Comparison of ENCODE assay signal across 8 mouse cellular contexts in the genomic region with DNA sequence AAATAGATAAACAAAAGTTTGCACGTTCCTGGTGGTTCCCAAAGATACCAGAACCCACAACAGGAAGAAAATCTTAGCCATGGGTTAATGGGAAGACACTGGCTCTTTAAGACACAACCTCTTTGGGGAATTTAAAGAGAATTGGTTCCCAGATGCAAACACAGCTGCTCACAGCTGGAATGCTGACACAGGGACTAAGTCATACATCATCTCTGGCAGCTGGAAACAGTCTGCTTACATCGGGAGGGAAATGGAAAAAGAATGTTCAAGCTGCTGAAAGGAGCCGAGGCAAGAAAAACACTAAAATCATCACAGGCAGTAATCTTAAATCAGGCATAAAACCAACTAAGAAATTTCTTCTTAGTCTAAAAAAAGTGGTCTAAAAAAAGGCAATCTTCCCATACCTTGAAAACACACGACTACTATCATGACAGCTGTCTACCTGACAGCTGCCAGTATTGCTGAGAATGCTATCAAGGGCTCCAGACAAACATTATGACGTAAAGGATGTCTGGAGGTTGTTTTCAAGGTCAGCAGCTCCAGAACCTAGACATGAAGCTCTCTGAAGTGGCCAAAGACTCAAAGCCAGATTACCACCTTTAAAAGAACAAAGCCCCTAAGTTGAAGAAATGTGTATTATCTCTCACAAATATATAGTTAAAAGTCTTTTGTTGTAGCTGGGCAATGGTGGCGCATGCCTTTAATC. TPM values are rescaled to one million over a fixed set of nuclear protein-coding genes. Genes with fewer than 3 reads are reported as not detected.
DNase-seq lines count a peak whose midpoint lies in the region; ATAC-seq and TF ChIP-seq lines count a peak whose summit lies in the region.

No protein-coding gene starts in this region.

- H3K27ac ChIP-seq in midbrain, postnatal 0 days (ENCODE audit: low read depth, low read length), result 0 out of 2 replicates have a peak overlapping the region, but pooled peaks have one; percentile 3
- H3K27ac ChIP-seq in midbrain, embryonic 16.5 days (ENCODE audit: low read length), result no peak overlapping the region
- peak overlapping the region; percentile 76 for H3K27ac ChIP-seq in stomach, embryonic 15.5 days
- no peak overlapping the region for H3K27ac ChIP-seq in liver, embryonic 12.5 days

- H3K27me3 ChIP-seq in midbrain, postnatal 0 days (ENCODE audit: insufficient read depth, low read length), result no peaks in the 10 kb centered on the region
- H3K27me3 ChIP-seq in midbrain, embryonic 16.5 days (ENCODE audit: control insufficient read depth, insufficient read depth, low read depth, low read length), result no peaks in the 10 kb centered on the region
- no peaks in the 10 kb centered on the region for H3K27me3 ChIP-seq in stomach, embryonic 15.5 days (replicated peaks)
- H3K27me3 ChIP-seq in liver, embryonic 12.5 days (replicated peaks), result no peaks in the 10 kb centered on the region

- intact Hi-C loops in heart, postnatal 14 days (cut with DNase I), result no loop called here

- no peaks in the 10 kb centered on the region for H3K4me1 ChIP-seq in midbrain, postnatal 0 days (ENCODE audit: insufficient read depth, low read length)
- H3K4me1 ChIP-seq in midbrain, embryonic 16.5 days (ENCODE audit: control insufficient read depth, insufficient read depth, low read length), result no peaks in the 10 kb centered on the region
- H3K4me1 ChIP-seq in stomach, embryonic 15.5 days, result no peaks in the 10 kb centered on the region
- H3K4me1 ChIP-seq in liver, embryonic 12.5 days, result no peaks in the 10 kb centered on the region

- H3K9me3 ChIP-seq in midbrain, postnatal 0 days (ENCODE audit: low read length), result no peaks in the 10 kb centered on the region
- H3K9me3 ChIP-seq in midbrain, embryonic 16.5 days (replicated peaks; ENCODE audit: control insufficient read depth, low read length, poor library complexity, severe bottlenecking), result no peaks in the 10 kb centered on the region
- no peaks in the 10 kb centered on the region for H3K9me3 ChIP-seq in stomach, embryonic 15.5 days
- no peaks in the 10 kb centered on the region for H3K9me3 ChIP-seq in liver, embryonic 12.5 days (replicated peaks)

- TF ChIP-seq CTCF in midbrain, postnatal 0 days (IDR thresholded peaks at IDR 0.05), result no peak

- H3K9ac ChIP-seq in midbrain, postnatal 0 days (replicated peaks; ENCODE audit: low read length, poor library complexity, severe bottlenecking), result no peak overlapping the region
- no peak overlapping the region for H3K9ac ChIP-seq in midbrain, embryonic 16.5 days (ENCODE audit: low read depth, low read length)
- no peak overlapping the region for H3K9ac ChIP-seq in stomach, embryonic 15.5 days
- no peak overlapping the region for H3K9ac ChIP-seq in liver, embryonic 12.5 days

- ATAC-seq in midbrain, postnatal 0 days (ENCODE audit: low FRiP score), result no peak
- no peak for ATAC-seq in midbrain, embryonic 16.5 days
- peak; percentile 39; the same call in 1 of the 2 replicates for ATAC-seq in stomach, embryonic 15.5 days (ENCODE audit: insufficient read depth, low FRiP score, low read depth)
- no peak for ATAC-seq in liver, embryonic 12.5 days

- 72% methylated on average over 6 of the region's 6 CpGs for WGBS in midbrain, postnatal 0 days
- WGBS in midbrain, embryonic 16.5 days, result 72% methylated on average over 6 of the region's 6 CpGs
- WGBS in stomach, embryonic 15.5 days, result 31% methylated on average over 6 of the region's 6 CpGs
- 66% methylated on average over 6 of the region's 6 CpGs for WGBS in liver, embryonic 12.5 days (ENCODE audit: insufficient replicate concordance)

- peak; percentile 54 for DNase-seq in midbrain, postnatal 0 days (ENCODE audit: low spot score)
- DNase-seq in heart, postnatal 14 days, result peak; percentile 67 to 80
- peak; percentile 84 for DNase-seq in kidney, postnatal 14 days
- no peak for DNase-seq in cerebellum, adult 9-10 months
- DNase-seq in layer of hippocampus, postnatal 36 days, result no peak

- peaks cover 38% of the 10 kb centered on the region for H3K36me3 ChIP-seq in midbrain, postnatal 0 days (ENCODE audit: insufficient read depth, low read length)
- H3K36me3 ChIP-seq in midbrain, embryonic 16.5 days (ENCODE audit: control insufficient read depth, insufficient read depth, low read length), result peaks cover 16% of the 10 kb centered on the region
- H3K36me3 ChIP-seq in stomach, embryonic 15.5 days, result peaks cover 28% of the 10 kb centered on the region
- H3K36me3 ChIP-seq in liver, embryonic 12.5 days, result peaks cover 98% of the 10 kb centered on the region

- H3K4me2 ChIP-seq in midbrain, postnatal 0 days (ENCODE audit: low read depth, low read length, poor library complexity, severe bottlenecking), result no peak overlapping the region
- H3K4me2 ChIP-seq in midbrain, embryonic 16.5 days (ENCODE audit: low read length), result no peak overlapping the region
- no peak overlapping the region for H3K4me2 ChIP-seq in stomach, embryonic 15.5 days
- H3K4me2 ChIP-seq in liver, embryonic 12.5 days, result no peak overlapping the region

- no peak overlapping the region for H3K4me3 ChIP-seq in midbrain, postnatal 0 days (ENCODE audit: low read depth, low read length)
- H3K4me3 ChIP-seq in midbrain, embryonic 16.5 days (ENCODE audit: low read depth, low read length), result no peak overlapping the region
- no peak overlapping the region for H3K4me3 ChIP-seq in stomach, embryonic 15.5 days (replicated peaks)
- H3K4me3 ChIP-seq in liver, embryonic 12.5 days, result no peak overlapping the region

RNA-seq across cellular contexts. Expression of gene Smug1, which starts 35.3 kb away (rescaled TPM):
- 33.2 and 42.9 TPM in 2 replicates for total RNA-seq in midbrain, postnatal 0 days (2014; rRNA removed)
- polyA plus RNA-seq in midbrain, postnatal 0 days (2015; fragmentation: Nextera tagmentation; extraction: Ambion mirVana), result 13.6 and 14.1 TPM in 2 replicates
- 24.3 and 25.5 TPM in 2 replicates for polyA plus RNA-seq in midbrain, embryonic 16.5 days (2015; fragmentation: Nextera tagmentation; extraction: Ambion mirVana)
- total RNA-seq in heart, postnatal 14 days (2021), result 10 to 100 TPM; 13.5 to 14.0 TPM
- 18.3 and 21.6 TPM in 2 replicates for polyA plus RNA-seq in stomach, embryonic 15.5 days (2015; fragmentation: Nextera tagmentation; extraction: Ambion mirVana)
- polyA plus RNA-seq in liver, embryonic 12.5 days (2016; fragmentation: Nextera tagmentation; extraction: Ambion mirVana), result 6.7 and 7.8 TPM in 2 replicates
- total RNA-seq in layer of hippocampus, postnatal 36 days (2021), result 10 to 100 TPM; 20.9 to 22.5 TPM

RNA-seq across cellular contexts. Expression of gene Cbx5, which starts 37.4 kb away (rescaled TPM):
- 190 and 229 TPM in 2 replicates for total RNA-seq in midbrain, postnatal 0 days (2014; rRNA removed)
- 101 and 106 TPM in 2 replicates for polyA plus RNA-seq in midbrain, postnatal 0 days (2015; fragmentation: Nextera tagmentation; extraction: Ambion mirVana)
- polyA plus RNA-seq in midbrain, embryonic 16.5 days (2015; fragmentation: Nextera tagmentation; extraction: Ambion mirVana), result 139 and 151 TPM in 2 replicates
- 10 to 100 TPM; 54.6 to 65.4 TPM for total RNA-seq in heart, postnatal 14 days (2021)
- 91.8 and 97.2 TPM in 2 replicates for polyA plus RNA-seq in stomach, embryonic 15.5 days (2015; fragmentation: Nextera tagmentation; extraction: Ambion mirVana)
- 84.2 and 84.5 TPM in 2 replicates for polyA plus RNA-seq in liver, embryonic 12.5 days (2016; fragmentation: Nextera tagmentation; extraction: Ambion mirVana)
- 100 to 1,000 TPM; 188 to 189 TPM for total RNA-seq in layer of hippocampus, postnatal 36 days (2021)

RNA-seq across cellular contexts. Expression of gene Hnrnpa1, which starts 38.0 kb away (rescaled TPM):
- total RNA-seq in midbrain, postnatal 0 days (2014; rRNA removed), result 142 and 190 TPM in 2 replicates
- polyA plus RNA-seq in midbrain, postnatal 0 days (2015; fragmentation: Nextera tagmentation; extraction: Ambion mirVana), result 540 and 609 TPM in 2 replicates
- polyA plus RNA-seq in midbrain, embryonic 16.5 days (2015; fragmentation: Nextera tagmentation; extraction: Ambion mirVana), result 630 and 680 TPM in 2 replicates
- total RNA-seq in heart, postnatal 14 days (2021), result 100 to 1,000 TPM; 174 to 180 TPM
- 664 and 681 TPM in 2 replicates for polyA plus RNA-seq in stomach, embryonic 15.5 days (2015; fragmentation: Nextera tagmentation; extraction: Ambion mirVana)
- polyA plus RNA-seq in liver, embryonic 12.5 days (2016; fragmentation: Nextera tagmentation; extraction: Ambion mirVana), result 584 and 591 TPM in 2 replicates
- total RNA-seq in layer of hippocampus, postnatal 36 days (2021), result 100 to 1,000 TPM; 257 to 272 TPM

RNA-seq across cellular contexts. Expression of gene Nfe2, which starts 56.0 kb away (rescaled TPM):
- total RNA-seq in midbrain, postnatal 0 days (2014; rRNA removed), result 0.99 and 3.2 TPM in 2 replicates
- 0.26 and 0.32 TPM in 2 replicates for polyA plus RNA-seq in midbrain, postnatal 0 days (2015; fragmentation: Nextera tagmentation; extraction: Ambion mirVana)
- polyA plus RNA-seq in midbrain, embryonic 16.5 days (2015; fragmentation: Nextera tagmentation; extraction: Ambion mirVana), result 0.52 and 0.68 TPM in 2 replicates
- total RNA-seq in heart, postnatal 14 days (2021), result under 1 TPM; 0.60 to 0.83 TPM
- polyA plus RNA-seq in stomach, embryonic 15.5 days (2015; fragmentation: Nextera tagmentation; extraction: Ambion mirVana), result 7.8 and 15.9 TPM in 2 replicates
- 168 TPM in 2 replicates for polyA plus RNA-seq in liver, embryonic 12.5 days (2016; fragmentation: Nextera tagmentation; extraction: Ambion mirVana)
- total RNA-seq in layer of hippocampus, postnatal 36 days (2021), result under 1 TPM in 1 of 2 experiments, not detected in 1; 0.23 TPM

Comparison
In these comparisons a context has a peak if more than half of its experiments do, and no peak if none do; other contexts are left out.
1. H3K27ac ChIP-seq: peak in midbrain, postnatal 0 days (single experiment) and stomach, embryonic 15.5 days (single experiment); none in midbrain, embryonic 16.5 days (single experiment) and liver, embryonic 12.5 days (single experiment).
2. DNase-seq: peak in midbrain, postnatal 0 days (single experiment), heart, postnatal 14 days (2 of 2) and kidney, postnatal 14 days (single experiment); none in cerebellum, adult 9-10 months (single experiment) and layer of hippocampus, postnatal 36 days (0 of 2).